Mouse (Mus musculus): ENCODE measurements around the gene Rrm2.
"Not testable (repeated sequence)": the region's sequence is repeated elsewhere in the genome, so short reads cannot be mapped to it uniquely, and the experiment has no call there.

Gene Rrm2

GRCm38 (mm10) chr12:24696500-24697483 is 11.2 kb upstream of the Rrm2 start:
- Histone ChIP-seq H3K27me3 (ENCODE audit: control insufficient read depth, insufficient read depth, low read length, poor library complexity, severe bottlenecking) (no peaks in the 10 kb centered on the region), H3K36me3 (ENCODE audit: control insufficient read depth, insufficient read depth, low read length, poor library complexity, severe bottlenecking) (no peaks in the 10 kb centered on the region)
- DNase-seq (ENCODE audit: low read depth, low spot score) = peak; percentile 88

- Histone ChIP-seq H3K27me3 (ENCODE audit: control insufficient read depth, insufficient read depth, low read length, poor library complexity, severe bottlenecking) (no peaks in the 10 kb centered on the region), H3K36me3 (ENCODE audit: control insufficient read depth, insufficient read depth, low read length, poor library complexity, severe bottlenecking) (no peaks in the 10 kb centered on the region)
- DNase-seq (ENCODE audit: low read depth, low spot score) = peak; percentile 30
These were observed 10.4 kb upstream of the Rrm2 start for GRCm38 (mm10) chr12:24697484-24698204.

- Histone ChIP-seq H3K27me3 (ENCODE audit: control insufficient read depth, insufficient read depth, low read length, poor library complexity, severe bottlenecking) (no peaks in the 10 kb centered on the region), H3K36me3 (ENCODE audit: control insufficient read depth, insufficient read depth, low read length, poor library complexity, severe bottlenecking) (no peaks in the 10 kb centered on the region)
- DNase-seq (ENCODE audit: low read depth, low spot score) = no peak
These were observed 9.5 kb upstream of the Rrm2 start for GRCm38 (mm10) chr12:24698514-24698913.

GRCm38 (mm10) chr12:24699578-24699977 is 8.5 kb upstream of the Rrm2 start:
- no peak for DNase-seq (ENCODE audit: low read depth, low spot score)
- Histone ChIP-seq H3K36me3 (ENCODE audit: control insufficient read depth, insufficient read depth, low read length, poor library complexity, severe bottlenecking) (no peaks in the 10 kb centered on the region), H3K27me3 (ENCODE audit: control insufficient read depth, insufficient read depth, low read length, poor library complexity, severe bottlenecking) (no peaks in the 10 kb centered on the region)

- not testable (repeated sequence) for H3K36me3 ChIP-seq (ENCODE audit: control insufficient read depth, insufficient read depth, low read length, poor library complexity, severe bottlenecking); H3K27me3 ChIP-seq (ENCODE audit: control insufficient read depth, insufficient read depth, low read length, poor library complexity, severe bottlenecking)
- DNase-seq (ENCODE audit: low read depth, low spot score) = peak; percentile 22
These were observed 6.4 kb upstream of the Rrm2 start for GRCm38 (mm10) chr12:24701621-24702020.

GRCm38 (mm10) chr12:24703013-24703412 is 5.0 kb upstream of the Rrm2 start:
- DNase-seq (ENCODE audit: low read depth, low spot score) = no peak
- H3K36me3 ChIP-seq (ENCODE audit: control insufficient read depth, insufficient read depth, low read length, poor library complexity, severe bottlenecking) = no peaks in the 10 kb centered on the region
- H3K27me3 ChIP-seq (ENCODE audit: control insufficient read depth, insufficient read depth, low read length, poor library complexity, severe bottlenecking) = no peaks in the 10 kb centered on the region

- no peak for DNase-seq (ENCODE audit: low read depth, low spot score)
- Histone ChIP-seq H3K27me3 (ENCODE audit: control insufficient read depth, insufficient read depth, low read length, poor library complexity, severe bottlenecking) (no peaks in the 10 kb centered on the region), H3K36me3 (ENCODE audit: control insufficient read depth, insufficient read depth, low read length, poor library complexity, severe bottlenecking) (no peaks in the 10 kb centered on the region)
These were observed 2.4 kb upstream of the Rrm2 start for GRCm38 (mm10) chr12:24705502-24706263.

GRCm38 (mm10) chr12:24706764-24707479 is 1.1 kb upstream of the Rrm2 start:
- Histone ChIP-seq H3K27me3 (ENCODE audit: control insufficient read depth, insufficient read depth, low read length, poor library complexity, severe bottlenecking) (no peaks in the 10 kb centered on the region), H3K36me3 (ENCODE audit: control insufficient read depth, insufficient read depth, low read length, poor library complexity, severe bottlenecking) (no peaks in the 10 kb centered on the region)
- DNase-seq (ENCODE audit: low read depth, low spot score) = peak; percentile 20

- DNase-seq (ENCODE audit: low read depth, low spot score) = no peak
- Histone ChIP-seq H3K36me3 (ENCODE audit: control insufficient read depth, insufficient read depth, low read length, poor library complexity, severe bottlenecking) (no peaks in the 10 kb centered on the region), H3K27me3 (ENCODE audit: control insufficient read depth, insufficient read depth, low read length, poor library complexity, severe bottlenecking) (no peaks in the 10 kb centered on the region)
These were observed 600 bp upstream of the Rrm2 start for GRCm38 (mm10) chr12:24707480-24707802.

GRCm38 (mm10) chr12:24708824-24709218 is 780 bp downstream of the Rrm2 start:
- Histone ChIP-seq H3K36me3 (ENCODE audit: control insufficient read depth, insufficient read depth, low read length, poor library complexity, severe bottlenecking) (no peaks in the 10 kb centered on the region; the same call in 1 of the 2 replicates), H3K27me3 (ENCODE audit: control insufficient read depth, insufficient read depth, low read length, poor library complexity, severe bottlenecking) (no peaks in the 10 kb centered on the region)
- no peak for DNase-seq (ENCODE audit: low read depth, low spot score)

- peak; percentile 64 for DNase-seq (ENCODE audit: low read depth, low spot score)
- Histone ChIP-seq H3K36me3 (ENCODE audit: control insufficient read depth, insufficient read depth, low read length, poor library complexity, severe bottlenecking) (no peaks in the 10 kb centered on the region; the same call in 1 of the 2 replicates), H3K27me3 (ENCODE audit: control insufficient read depth, insufficient read depth, low read length, poor library complexity, severe bottlenecking) (no peaks in the 10 kb centered on the region)
These were observed 1.4 kb downstream of the Rrm2 start for GRCm38 (mm10) chr12:24709409-24709808.

- Histone ChIP-seq H3K36me3 (ENCODE audit: control insufficient read depth, insufficient read depth, low read length, poor library complexity, severe bottlenecking) (no peaks in the 10 kb centered on the region; the same call in 1 of the 2 replicates), H3K27me3 (ENCODE audit: control insufficient read depth, insufficient read depth, low read length, poor library complexity, severe bottlenecking) (no peaks in the 10 kb centered on the region)
- peak; percentile 82 for DNase-seq (ENCODE audit: low read depth, low spot score)
These were observed 1.9 kb downstream of the Rrm2 start for GRCm38 (mm10) chr12:24709831-24710508.

- peak; percentile 73 for DNase-seq (ENCODE audit: low read depth, low spot score)
- no peaks in the 10 kb centered on the region for H3K27me3 ChIP-seq (ENCODE audit: control insufficient read depth, insufficient read depth, low read length, poor library complexity, severe bottlenecking)
- no peaks in the 10 kb centered on the region; the same call in 1 of the 2 replicates for H3K36me3 ChIP-seq (ENCODE audit: control insufficient read depth, insufficient read depth, low read length, poor library complexity, severe bottlenecking)
These were observed 2.6 kb downstream of the Rrm2 start for GRCm38 (mm10) chr12:24710672-24711071.

GRCm38 (mm10) chr12:24712396-24712795 is 4.4 kb downstream of the Rrm2 start:
- Histone ChIP-seq H3K36me3 (ENCODE audit: control insufficient read depth, insufficient read depth, low read length, poor library complexity, severe bottlenecking) (no peaks in the 10 kb centered on the region; the same call in 1 of the 2 replicates), H3K27me3 (ENCODE audit: control insufficient read depth, insufficient read depth, low read length, poor library complexity, severe bottlenecking) (no peaks in the 10 kb centered on the region)
- DNase-seq (ENCODE audit: low read depth, low spot score) = no peak
